Mouse (Mus musculus) limb, embryonic 14.5 days (tissue): ENCODE data around the gene Rnf220. TPM values are rescaled to one million over a fixed set of nuclear protein-coding genes. Genes with fewer than 3 reads are reported as not detected.

Experiments
- ATAC-seq: fragments of 200-750 bp; cut with Nextera tagmentation; 2 replicates; pipeline ENCODE4 v1.8.0; 2017; ENCODE audit warnings: low read depth, moderate number of reproducible peaks, moderate TSS enrichment; ENCODE audit not compliant: low FRiP score
- DNase-seq: peaks from one replicate; pipeline ENCODE4 v3.0.0-alpha.2; 2015; ENCODE audit warnings: low spot score
- H3K27ac ChIP-seq: fragments of 300-500 bp; sonication (generic); replicated peaks from 2 replicates; pipeline ENCODE4 v1.5.1; 2014; ENCODE audit warnings: low read depth, mild to moderate bottlenecking, low read length, moderate library complexity, mixed read lengths
- H3K27me3 ChIP-seq: fragments of 300-500 bp; sonication (generic); 2 replicates; pipeline ENCODE4 v1.6.1; 2014; ENCODE audit warnings: low read length, mixed read lengths; ENCODE audit not compliant: control insufficient read depth, insufficient read depth
- H3K36me3 ChIP-seq: fragments of 300-500 bp; sonication (generic); 2 replicates; pipeline ENCODE4 v1.6.1; 2014; ENCODE audit warnings: mild to moderate bottlenecking, low read length, moderate library complexity, mixed read lengths; ENCODE audit not compliant: control insufficient read depth, insufficient read depth
- H3K4me1 ChIP-seq: fragments of 300-500 bp; sonication (generic); 2 replicates; pipeline ENCODE4 v1.6.1; 2014; ENCODE audit warnings: antibody characterized with exemption, low read length, mixed read lengths; ENCODE audit not compliant: control insufficient read depth, insufficient read depth
- H3K4me2 ChIP-seq: fragments of 300-500 bp; sonication (generic); replicated peaks from 2 replicates; pipeline ENCODE4 v1.6.1; 2014; ENCODE audit warnings: low read depth, mild to moderate bottlenecking, low read length, moderate library complexity; ENCODE audit not compliant: severe bottlenecking
- H3K4me3 ChIP-seq: fragments of 300-500 bp; sonication (generic); replicated peaks from 2 replicates; pipeline ENCODE4 v1.5.1; 2014; ENCODE audit warnings: low read length
- H3K9ac ChIP-seq: fragments of 300-500 bp; sonication (generic); 2 replicates; pipeline ENCODE4 v1.6.1; 2014; ENCODE audit warnings: mild to moderate bottlenecking, low read depth, low read length, moderate library complexity; ENCODE audit not compliant: severe bottlenecking
- H3K9me3 ChIP-seq: fragments of 300-500 bp; sonication (generic); 2 replicates; pipeline ENCODE4 v1.6.1; 2016; ENCODE audit warnings: low read length; ENCODE audit not compliant: control insufficient read depth
- POLR2A ChIP-seq: fragments of 200-500 bp; IDR thresholded peaks from 2 replicates; pipeline ENCODE4 v1.8.0; 2012; ENCODE audit warnings: inconsistent platforms, mild to moderate bottlenecking, moderate library complexity, borderline replicate concordance; ENCODE audit not compliant: insufficient read depth, insufficient read length; ENCODE audit errors: extremely low read depth
- WGBS: fragments of 180-500 bp; shearing (Covaris S2); extraction: QIAGEN DNeasy Blood & Tissue Kit; methylation state at CpG from one replicate; pipeline ENCODE4 v1.1.7; 2014; 5-methylcytosine and 5-hydroxymethylcytosine counted together
- polyA plus RNA-seq, 2 experiments: library from polyadenylated mRNA; depleted of rRNA in 1 of 2; stranded (reverse) in 1 of 2; unstranded in 1 of 2; fragments of >200 nt; fragmentation: Nextera tagmentation in 1 of 2; extraction: Ambion mirVana in 1 of 2; gene quantifications; 2 replicates each; pipeline versions ENCODE4 v1.2.1 to v1.2.3; 2012 to 2014

The Rnf220 gene
- polyA plus RNA-seq, 2 experiments, result 72.8 to 126 TPM

GRCm38 (mm10) chr4:117281090-117281845 lies 215.6 kb downstream of the Rnf220 start:
- H3K4me3 ChIP-seq, result no peak overlapping the region
- peaks cover 97% of the 10 kb centered on the region for H3K36me3 ChIP-seq
- H3K9ac ChIP-seq, result no peak overlapping the region
- no peak for ATAC-seq
- H3K27me3 ChIP-seq, result no peaks in the 10 kb centered on the region
- H3K4me1 ChIP-seq, result no peaks in the 10 kb centered on the region; the same call in 1 of the 2 replicates
- H3K9me3 ChIP-seq, result no peaks in the 10 kb centered on the region
- H3K27ac ChIP-seq, result no peak overlapping the region
- no peak for DNase-seq
- no peak overlapping the region for H3K4me2 ChIP-seq
- 31% methylated on average over 19 of the region's 19 CpGs for WGBS
- TF ChIP-seq POLR2A, result no peak

GRCm38 (mm10) chr4:117280397-117280930 lies 216.4 kb downstream of the Rnf220 start:
- Histone ChIP-seq H3K9me3 (no peaks in the 10 kb centered on the region), H3K27me3 (no peaks in the 10 kb centered on the region), H3K4me2 (no peak overlapping the region), H3K4me1 (no peaks in the 10 kb centered on the region; the same call in 1 of the 2 replicates), H3K36me3 (peaks cover 97% of the 10 kb centered on the region), H3K27ac (no peak overlapping the region), H3K9ac (no peak overlapping the region), H3K4me3 (no peak overlapping the region)
- TF ChIP-seq POLR2A, result no peak
- no peak for ATAC-seq
- DNase-seq, result no peak
- 56% methylated on average over 8 of the region's 8 CpGs for WGBS

- 50% methylated on average over 2 of the region's 2 CpGs for WGBS
- Histone ChIP-seq H3K9me3 (peaks cover 7% of the 10 kb centered on the region), H3K4me1 (no peaks in the 10 kb centered on the region; the same call in 1 of the 2 replicates), H3K9ac (no peak overlapping the region), H3K27ac (no peak overlapping the region), H3K4me3 (no peak overlapping the region), H3K4me2 (no peak overlapping the region), H3K27me3 (no peaks in the 10 kb centered on the region), H3K36me3 (peaks cover 97% of the 10 kb centered on the region)
- DNase-seq (no peak), ATAC-seq (no peak)
- no peak for TF ChIP-seq POLR2A
Observed at GRCm38 (mm10) chr4:117279253-117279642, 217.6 kb downstream of the Rnf220 start.

- 79% methylated on average over 10 of the region's 10 CpGs for WGBS
- Histone ChIP-seq H3K4me1 (no peaks in the 10 kb centered on the region; the same call in 1 of the 2 replicates), H3K27ac (no peak overlapping the region), H3K9me3 (peaks cover 12% of the 10 kb centered on the region), H3K27me3 (no peaks in the 10 kb centered on the region), H3K4me3 (no peak overlapping the region), H3K36me3 (peaks cover 97% of the 10 kb centered on the region), H3K9ac (no peak overlapping the region), H3K4me2 (no peak overlapping the region)
- ATAC-seq (no peak), DNase-seq (no peak)
- no peak for TF ChIP-seq POLR2A
Observed at GRCm38 (mm10) chr4:117278381-117279252, 218.2 kb downstream of the Rnf220 start.

DNA sequence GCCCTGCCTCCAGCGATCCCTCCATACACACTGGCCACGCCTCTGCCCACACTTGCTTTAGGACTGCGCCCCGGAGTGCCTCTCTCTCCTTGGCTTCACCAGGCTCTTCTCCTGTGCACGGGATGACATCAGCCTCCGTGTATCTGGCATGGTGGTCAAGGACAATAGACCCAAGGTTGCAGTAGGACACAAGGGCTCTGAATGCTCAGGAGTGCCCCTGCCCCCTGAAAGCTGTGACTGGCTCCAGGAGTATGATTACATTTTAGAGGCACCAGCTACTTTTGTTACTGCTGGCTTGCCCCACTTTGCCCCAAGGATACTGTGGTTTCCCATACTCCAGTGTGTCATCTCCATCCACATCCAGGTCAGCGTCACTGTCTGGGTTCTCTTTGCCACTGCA lies 219.2 kb downstream of the Rnf220 start:
- Histone ChIP-seq H3K27me3 (no peaks in the 10 kb centered on the region), H3K9me3 (peaks cover 12% of the 10 kb centered on the region), H3K36me3 (peaks cover 97% of the 10 kb centered on the region), H3K4me2 (no peak overlapping the region), H3K27ac (no peak overlapping the region), H3K4me3 (no peak overlapping the region), H3K4me1 (peaks cover 3% of the 10 kb centered on the region; the same call in 1 of the 2 replicates), H3K9ac (no peak overlapping the region)
- DNase-seq (no peak), ATAC-seq (no peak)
- TF ChIP-seq POLR2A, result no peak
- 93% methylated on average over 7 of the region's 7 CpGs for WGBS
